10 mouse cellular contexts compared by ENCODE assay signal in the genomic region with DNA sequence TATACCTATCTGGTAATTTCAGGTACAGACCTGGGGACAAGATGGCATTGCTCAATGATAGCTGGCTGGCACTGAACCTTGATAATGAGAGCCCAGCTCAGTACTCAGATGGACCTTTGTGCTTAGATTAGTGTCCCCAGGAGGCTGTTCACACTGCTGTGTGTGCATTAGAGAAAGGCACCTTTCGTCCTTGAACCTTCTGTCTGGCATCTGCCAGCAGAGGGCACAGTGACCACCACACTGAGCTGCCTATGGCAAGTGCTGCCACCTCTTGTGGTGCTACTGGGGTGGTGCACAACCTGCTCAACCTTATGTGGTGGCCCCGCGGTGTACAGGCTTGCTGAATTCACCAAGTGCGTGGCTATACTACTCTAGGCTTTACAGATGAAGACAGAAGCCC. TPM values are rescaled to one million over a fixed set of nuclear protein-coding genes. Genes with fewer than 3 reads are reported as not detected.
A peak's percentile ranks its signal among the peaks of the same experiment; 100 is the strongest.
DNase-seq lines count a peak whose midpoint lies in the region; ATAC-seq lines count a peak whose summit lies in the region.
"Had no signal": no experiment of that assay in that cellular context is flagged by ENCODE, and none has a peak within 500 bp of the region (broad histone marks: within the 10 kb centered on the region; RNA-seq: fewer than 3 reads in every experiment).

No protein-coding gene starts in this region.

- no peak overlapping the region for H3K27ac ChIP-seq in kidney, embryonic 14.5 days (ENCODE audit: low read depth, low read length)
- H3K27ac ChIP-seq: limb, embryonic 12.5 days; neural tube, embryonic 15.5 days had no signal

- 83% methylated on average over 4 of the region's 4 CpGs for WGBS in kidney, embryonic 14.5 days

- peak; percentile 39 for DNase-seq in kidney, adult 18-20 months
- DNase-seq in MN1 (ENCODE audit: low spot score) = peak; percentile 73
- peak; percentile 66 for DNase-seq in induced T-regulatory cell, adult 2 months (ENCODE audit: low read depth)
- peak; percentile 45 for DNase-seq in retina, postnatal 7 days (ENCODE audit: low read depth, low spot score)
- no peak for DNase-seq in adrenal gland, postnatal 36 days
- no peak for DNase-seq in c-Kit-positive CD71-positive TER-119-positive erythroid progenitor cells, embryonic 14.5 days (ENCODE audit: low spot score)
- no peak for DNase-seq in adrenal gland, adult 2 months

- no peak overlapping the region for H3K4me3 ChIP-seq in kidney, embryonic 14.5 days (ENCODE audit: low read length)
- H3K4me3 ChIP-seq: limb, embryonic 12.5 days; neural tube, embryonic 15.5 days had no signal

- H3K4me2 ChIP-seq in kidney, embryonic 14.5 days (replicated peaks; ENCODE audit: low read depth, low read length) = no peak overlapping the region
- H3K4me2 ChIP-seq: limb, embryonic 12.5 days; neural tube, embryonic 15.5 days had no signal

- H3K9ac ChIP-seq in kidney, embryonic 14.5 days (ENCODE audit: low read depth, low read length) = no peak overlapping the region
- H3K9ac ChIP-seq: limb, embryonic 12.5 days; neural tube, embryonic 15.5 days had no signal

- no peaks in the 10 kb centered on the region for H3K27me3 ChIP-seq in kidney, embryonic 14.5 days (ENCODE audit: control insufficient read depth, insufficient read depth, low read length)
- H3K27me3 ChIP-seq: limb, embryonic 12.5 days; neural tube, embryonic 15.5 days had no signal

- H3K9me3 ChIP-seq in kidney, embryonic 14.5 days (ENCODE audit: control insufficient read depth, low read length) = no peaks in the 10 kb centered on the region
- H3K9me3 ChIP-seq: limb, embryonic 12.5 days; neural tube, embryonic 15.5 days had no signal

- H3K4me1 ChIP-seq in kidney, embryonic 14.5 days (ENCODE audit: control insufficient read depth, insufficient read depth, low read length) = no peaks in the 10 kb centered on the region
- H3K4me1 ChIP-seq: limb, embryonic 12.5 days had no signal

- peaks cover 87% of the 10 kb centered on the region for H3K36me3 ChIP-seq in kidney, embryonic 14.5 days (ENCODE audit: control insufficient read depth, insufficient read depth, low read length)

- no peak for ATAC-seq in kidney, embryonic 14.5 days (ENCODE audit: low FRiP score, low TSS enrichment)

RNA-seq across cellular contexts. Expression of gene Ccdc8, which starts 14.8 kb away (rescaled TPM):
- polyA plus RNA-seq in kidney, embryonic 14.5 days (2014; fragmentation: Nextera tagmentation; extraction: Ambion mirVana) = 17.5 and 21.4 TPM in 2 replicates
- 10 to 100 TPM; 19.2 to 28.1 TPM for total RNA-seq in adrenal gland, postnatal 36 days (2021)
- total RNA-seq in adrenal gland, adult 2 months (2021) = 10 to 100 TPM; 13.6 to 28.9 TPM
- polyA plus RNA-seq in adrenal gland, adult 2 months (2012; rRNA removed) = 7.3 and 7.5 TPM in 2 replicates

RNA-seq across cellular contexts. Expression of gene Ppp5c, which starts 20.4 kb away (rescaled TPM):
- polyA plus RNA-seq in kidney, embryonic 14.5 days (2014; fragmentation: Nextera tagmentation; extraction: Ambion mirVana) = 103 and 115 TPM in 2 replicates
- 10 to 100 TPM; 71.5 to 87.2 TPM for total RNA-seq in adrenal gland, postnatal 36 days (2021)
- 10 to 100 TPM; 82.2 to 86.0 TPM for total RNA-seq in adrenal gland, adult 2 months (2021)
- 164 and 179 TPM in 2 replicates for polyA plus RNA-seq in adrenal gland, adult 2 months (2012; rRNA removed)

RNA-seq across cellular contexts. Expression of gene Gm42372, which starts 24.4 kb away (rescaled TPM):
- polyA plus RNA-seq in kidney, embryonic 14.5 days (2014; fragmentation: Nextera tagmentation; extraction: Ambion mirVana) = 0.29 and 0.47 TPM in 2 replicates
- 1 to 10 TPM; 1.1 TPM for total RNA-seq in adrenal gland, postnatal 36 days (2021)
- total RNA-seq in adrenal gland, adult 2 months (2021) = 1 to 10 TPM; 1.1 to 1.6 TPM
- polyA plus RNA-seq in adrenal gland, adult 2 months (2012; rRNA removed) = 0.13 and 0.33 TPM in 2 replicates

RNA-seq across cellular contexts. Expression of gene Pnmal1, which starts 47.8 kb away (rescaled TPM):
- polyA plus RNA-seq in kidney, embryonic 14.5 days (2014; fragmentation: Nextera tagmentation; extraction: Ambion mirVana) = 0.51 and 0.74 TPM in 2 replicates
- 1 to 10 TPM; 3.9 to 4.4 TPM for total RNA-seq in adrenal gland, postnatal 36 days (2021)
- 1 to 10 TPM; 2.6 to 7.2 TPM for total RNA-seq in adrenal gland, adult 2 months (2021)
- polyA plus RNA-seq in adrenal gland, adult 2 months (2012; rRNA removed) = 0.45 and 0.57 TPM in 2 replicates

RNA-seq across cellular contexts. Expression of gene Hif3a, which starts 54.9 kb away (rescaled TPM):
- polyA plus RNA-seq in kidney, embryonic 14.5 days (2014; fragmentation: Nextera tagmentation; extraction: Ambion mirVana) = 14.2 and 19.7 TPM in 2 replicates
- 1 to 10 TPM; 1.6 to 2.7 TPM for total RNA-seq in adrenal gland, postnatal 36 days (2021)
- 1 to 10 TPM; 1.6 to 3.2 TPM for total RNA-seq in adrenal gland, adult 2 months (2021)
- 3.1 and 4.0 TPM in 2 replicates for polyA plus RNA-seq in adrenal gland, adult 2 months (2012; rRNA removed)

Comparison
In these comparisons a context has a peak if more than half of its experiments do, and no peak if none do; other contexts are left out.
1. DNase-seq: peak in kidney, adult 18-20 months (single experiment), MN1 (single experiment), induced T-regulatory cell, adult 2 months (single experiment) and retina, postnatal 7 days (single experiment); none in adrenal gland, postnatal 36 days (0 of 2), c-Kit-positive CD71-positive TER-119-positive erythroid progenitor cells, embryonic 14.5 days (single experiment) and adrenal gland, adult 2 months (single experiment).